8 mouse cellular contexts compared by ENCODE assay signal in the genomic region with DNA sequence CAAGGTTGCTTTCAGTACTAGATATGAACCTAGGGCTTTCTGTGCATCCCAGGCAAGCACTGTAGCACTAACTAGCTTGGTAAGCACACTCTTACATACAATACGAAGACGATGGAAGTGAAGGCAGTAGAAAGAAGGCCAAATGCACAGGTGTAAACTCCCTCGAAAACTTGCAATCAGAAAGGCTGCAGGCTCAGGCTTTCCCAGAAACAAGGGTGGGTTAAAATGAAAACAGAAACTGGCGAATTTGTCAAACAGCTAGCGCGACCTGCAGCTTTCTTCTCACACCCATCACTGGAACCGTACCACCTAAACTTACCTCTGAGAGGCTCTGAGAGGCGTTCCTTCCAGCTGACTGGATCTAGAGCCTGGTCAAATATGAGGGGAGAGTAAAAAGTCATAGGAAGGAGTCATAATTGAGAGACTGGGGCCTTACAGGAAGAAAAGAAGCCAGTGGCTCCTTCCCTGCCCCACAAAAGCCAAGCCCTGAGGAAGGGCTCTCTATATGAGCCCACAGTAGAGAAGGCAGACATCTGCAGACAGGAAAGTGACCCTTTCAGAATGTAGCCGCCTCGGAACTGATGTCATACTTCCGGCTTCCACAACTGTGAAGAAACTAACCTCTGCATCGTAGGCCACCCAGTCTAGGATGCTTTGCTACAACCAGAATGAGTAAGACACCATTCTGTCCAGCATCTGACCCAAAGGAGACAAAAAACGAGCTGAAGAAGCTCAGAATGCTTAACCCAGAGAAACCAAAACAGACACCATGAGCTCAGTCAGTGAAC. TPM values are rescaled to one million over a fixed set of nuclear protein-coding genes. Genes with fewer than 3 reads are reported as not detected.
A peak's percentile ranks its signal among the peaks of the same experiment; 100 is the strongest.
DNase-seq lines count a peak whose midpoint lies in the region; ATAC-seq lines count a peak whose summit lies in the region.

No protein-coding gene starts in this region.

- peaks cover 11% of the 10 kb centered on the region for H3K4me1 ChIP-seq in embryonic facial prominence, embryonic 12.5 days
- peaks cover 16% of the 10 kb centered on the region for H3K4me1 ChIP-seq in embryonic facial prominence, embryonic 10.5 days

- ATAC-seq in embryonic facial prominence, embryonic 12.5 days (ENCODE audit: insufficient number of reproducible peaks, insufficient read depth, low FRiP score, low TSS enrichment), result no peak
- peak; percentile 80 for ATAC-seq in activated CD4-positive, CD25-positive, alpha-beta regulatory T cell, adult 4 months
- ATAC-seq in frontal cortex, adult (ENCODE audit: low TSS enrichment), result no peak

- no peaks in the 10 kb centered on the region for H3K27me3 ChIP-seq in embryonic facial prominence, embryonic 12.5 days
- no peaks in the 10 kb centered on the region for H3K27me3 ChIP-seq in embryonic facial prominence, embryonic 10.5 days (replicated peaks; ENCODE audit: low read depth, poor library complexity, severe bottlenecking)

- H3K27ac ChIP-seq in embryonic facial prominence, embryonic 12.5 days, result 0 out of 2 replicates have a peak overlapping the region, but pooled peaks have one; percentile 24
- no peak overlapping the region for H3K27ac ChIP-seq in embryonic facial prominence, embryonic 10.5 days (replicated peaks)

- no peaks in the 10 kb centered on the region for H3K36me3 ChIP-seq in embryonic facial prominence, embryonic 12.5 days
- H3K36me3 ChIP-seq in embryonic facial prominence, embryonic 10.5 days (replicated peaks), result peaks cover 7% of the 10 kb centered on the region

- H3K4me2 ChIP-seq in embryonic facial prominence, embryonic 12.5 days (replicated peaks), result no peak overlapping the region

- H3K9ac ChIP-seq in embryonic facial prominence, embryonic 12.5 days, result no peak overlapping the region

- no peak overlapping the region for H3K4me3 ChIP-seq in embryonic facial prominence, embryonic 12.5 days
- no peak overlapping the region for H3K4me3 ChIP-seq in embryonic facial prominence, embryonic 10.5 days

- no peak for DNase-seq in embryonic facial prominence, embryonic 10.5 days (ENCODE audit: low spot score)
- peak; percentile 33 for DNase-seq in kidney, adult 9 months
- peak; percentile 46 to 49 for DNase-seq in lung, postnatal 4 days
- no peak for DNase-seq in left cerebral cortex, adult 11 months (ENCODE audit: low spot score)
- no peak for DNase-seq in embryo, embryonic 11 days

- H3K9me3 ChIP-seq in embryonic facial prominence, embryonic 12.5 days, result no peaks in the 10 kb centered on the region
- H3K9me3 ChIP-seq in embryonic facial prominence, embryonic 10.5 days, result no peaks in the 10 kb centered on the region

- 75% methylated on average over 13 of the region's 13 CpGs for WGBS in embryonic facial prominence, embryonic 12.5 days
- 81% methylated on average over 13 of the region's 13 CpGs for WGBS in embryonic facial prominence, embryonic 10.5 days

RNA-seq across cellular contexts. Expression of gene Rsbn1l, which starts 11.0 kb away (rescaled TPM):
- polyA plus RNA-seq in embryonic facial prominence, embryonic 12.5 days (2016; fragmentation: Nextera tagmentation; extraction: Ambion mirVana), result 5.7 and 6.1 TPM in 2 replicates
- 4.7 and 5.0 TPM in 2 replicates for polyA plus RNA-seq in embryonic facial prominence, embryonic 10.5 days (2016; fragmentation: Nextera tagmentation; extraction: Ambion mirVana)
- polyA plus RNA-seq in activated CD4-positive, CD25-positive, alpha-beta regulatory T cell, adult 4 months (2017; shearing (Covaris generic)), result 10 to 100 TPM; 27.9 to 38.5 TPM

Comparison
In these comparisons a context has a peak if more than half of its experiments do, and no peak if none do; other contexts are left out.
1. DNase-seq: peak in kidney, adult 9 months (single experiment) and lung, postnatal 4 days (2 of 2); none in embryonic facial prominence, embryonic 10.5 days (single experiment), left cerebral cortex, adult 11 months (single experiment) and embryo, embryonic 11 days (single experiment).